Mouse (Mus musculus): Measurements from ENCODE around the gene Spock2. TPM values are rescaled to one million over a fixed set of nuclear protein-coding genes. Genes with fewer than 3 reads are reported as not detected.

Gene Spock2
- polyA plus RNA-seq (2014; fragmentation: Nextera tagmentation; extraction: Ambion mirVana) = 35.7 and 51.3 TPM in 2 replicates

DNA sequence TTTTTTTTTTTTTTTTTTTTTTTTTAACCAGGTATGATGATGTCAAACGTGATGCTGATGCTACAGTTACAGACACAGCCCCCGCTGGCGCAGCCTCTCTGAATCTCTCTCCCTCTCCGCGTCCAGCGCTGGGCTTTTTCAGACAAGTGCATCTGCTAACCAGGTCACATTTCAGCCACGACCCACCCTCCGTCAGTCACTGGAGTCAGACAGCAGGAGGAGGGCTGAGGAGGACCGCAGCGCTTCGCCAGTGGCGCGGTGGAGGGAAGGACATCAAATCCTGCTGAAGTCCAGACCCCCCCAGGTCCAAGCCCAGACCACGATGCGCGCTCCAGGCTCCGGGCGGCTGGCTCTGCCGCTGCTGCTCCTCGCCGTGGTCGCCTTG is at the start of gene Spock2:
Gene Spock2 (plus strand): TSS at position 74 of the 385 bp plus-strand sequence.
- Histone ChIP-seq H3K9ac (ENCODE audit: low read depth, low read length) (peak within 1 kb of the TSS; percentile 77), H3K36me3 (ENCODE audit: control insufficient read depth, insufficient read depth, low read length) (no peaks in the 10 kb centered on the region), H3K4me1 (ENCODE audit: control insufficient read depth, insufficient read depth, low read length) (peaks cover 9% of the 10 kb centered on the region; the same call in 1 of the 2 replicates), H3K9me3 (ENCODE audit: control insufficient read depth, low read length) (no peaks in the 10 kb centered on the region), H3K27ac (ENCODE audit: low read depth, low read length) (peak within 1 kb of the TSS; percentile 91), H3K4me2 (replicated peaks; ENCODE audit: low read depth, low read length) (peak within 1 kb of the TSS; percentile 96), H3K4me3 (ENCODE audit: low read length) (peak within 1 kb of the TSS; percentile 69), H3K27me3 (ENCODE audit: control insufficient read depth, insufficient read depth, low read length) (peaks cover 21% of the 10 kb centered on the region)
- ATAC-seq (ENCODE audit: low FRiP score, low TSS enrichment) = peak; percentile 63
- 0% methylated on average over 22 of the region's 22 CpGs for WGBS

DNA sequence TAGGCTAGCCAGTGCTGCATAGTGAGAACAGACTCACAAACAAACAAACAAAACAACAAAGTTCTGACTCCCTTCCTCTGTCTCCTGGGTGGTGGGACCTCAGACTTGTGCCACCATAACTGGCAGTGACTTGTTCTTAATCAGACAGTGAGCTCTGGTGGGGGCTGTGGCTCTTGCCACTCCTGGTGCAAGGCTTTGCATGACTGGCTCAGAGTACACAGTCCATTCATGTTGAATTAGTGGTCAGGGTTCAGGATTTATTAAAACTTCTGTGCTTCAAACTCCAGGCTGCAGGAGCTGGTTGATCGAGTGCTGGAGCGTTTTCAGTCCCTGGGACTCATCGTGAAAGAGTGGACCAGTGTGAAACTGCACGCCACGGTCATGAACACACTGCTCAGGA is 43.8 kb upstream of the Spock2 start:
- H3K4me1 ChIP-seq (ENCODE audit: control insufficient read depth, insufficient read depth, low read length) = peaks cover 14% of the 10 kb centered on the region
- 65% methylated on average over 5 of the region's 5 CpGs for WGBS
- H3K27me3 ChIP-seq (ENCODE audit: control insufficient read depth, insufficient read depth, low read length) = no peaks in the 10 kb centered on the region
- peak; percentile 68; the same call in 1 of the 2 replicates for ATAC-seq (ENCODE audit: low FRiP score, low TSS enrichment)
- H3K27ac ChIP-seq (ENCODE audit: low read depth, low read length) = no peak overlapping the region; the same call in 1 of the 2 replicates
- no peak overlapping the region for H3K4me3 ChIP-seq (ENCODE audit: low read length)
- no peak overlapping the region for H3K4me2 ChIP-seq (replicated peaks; ENCODE audit: low read depth, low read length)
- peaks cover 11% of the 10 kb centered on the region; the same call in 1 of the 2 replicates for H3K9me3 ChIP-seq (ENCODE audit: control insufficient read depth, low read length)
- H3K36me3 ChIP-seq (ENCODE audit: control insufficient read depth, insufficient read depth, low read length) = no peaks in the 10 kb centered on the region
- H3K9ac ChIP-seq (ENCODE audit: low read depth, low read length) = no peak overlapping the region

DNA sequence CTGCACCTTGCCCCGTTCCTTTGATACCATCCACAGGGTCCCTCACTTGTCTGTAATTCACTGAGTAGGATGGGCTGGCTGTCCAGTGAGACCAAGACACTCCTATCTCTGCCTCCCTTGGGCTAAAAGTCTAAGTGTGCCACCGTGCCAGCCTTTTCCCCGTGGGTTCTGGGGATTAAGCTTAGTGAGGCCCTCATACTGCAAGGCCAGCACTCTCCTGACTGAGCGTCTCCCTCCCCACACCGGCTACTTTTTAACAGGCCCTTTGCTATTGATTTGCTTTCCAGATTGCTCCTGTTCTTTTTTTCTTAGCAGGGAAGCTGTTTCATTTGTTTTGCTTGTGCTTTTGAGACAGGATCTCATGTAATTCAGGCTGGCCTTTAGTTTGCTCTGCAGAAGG is 43.1 kb upstream of the Spock2 start:
- H3K4me2 ChIP-seq (replicated peaks; ENCODE audit: low read depth, low read length) = no peak overlapping the region
- H3K4me3 ChIP-seq (ENCODE audit: low read length) = no peak overlapping the region
- peaks cover 14% of the 10 kb centered on the region for H3K4me1 ChIP-seq (ENCODE audit: control insufficient read depth, insufficient read depth, low read length)
- 43% methylated on average over 5 of the region's 5 CpGs for whole genome bisulfite sequencing
- no peak for ATAC-seq (ENCODE audit: low FRiP score, low TSS enrichment)
- H3K36me3 ChIP-seq (ENCODE audit: control insufficient read depth, insufficient read depth, low read length) = no peaks in the 10 kb centered on the region
- peak overlapping the region; percentile 30; the same call in 1 of the 2 replicates for H3K27ac ChIP-seq (ENCODE audit: low read depth, low read length)
- no peaks in the 10 kb centered on the region for H3K27me3 ChIP-seq (ENCODE audit: control insufficient read depth, insufficient read depth, low read length)
- peaks cover 4% of the 10 kb centered on the region; the same call in 1 of the 2 replicates for H3K9me3 ChIP-seq (ENCODE audit: control insufficient read depth, low read length)
- H3K9ac ChIP-seq (ENCODE audit: low read depth, low read length) = no peak overlapping the region

DNA sequence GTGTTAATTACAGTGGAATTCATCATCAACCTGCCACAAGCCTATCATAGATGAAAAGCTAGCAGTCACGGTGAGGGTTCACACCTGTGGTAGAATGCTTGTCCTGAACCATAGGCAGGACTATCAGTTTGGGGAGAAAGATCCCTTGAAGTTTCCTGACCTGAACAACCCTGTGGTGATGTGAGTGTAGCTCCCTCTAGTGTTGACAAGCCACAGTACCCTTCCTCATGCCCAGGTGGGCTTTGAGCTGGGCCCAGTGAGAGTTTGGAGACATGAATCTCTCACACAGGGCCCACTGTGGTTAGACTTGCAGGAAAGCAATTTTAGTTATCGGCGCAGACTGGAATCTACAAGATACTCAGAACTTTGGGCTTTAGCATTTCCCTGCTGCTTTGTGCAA is 39.5 kb upstream of the Spock2 start:
- no peak overlapping the region for H3K27ac ChIP-seq (ENCODE audit: low read depth, low read length)
- no peak overlapping the region for H3K4me3 ChIP-seq (ENCODE audit: low read length)
- H3K36me3 ChIP-seq (ENCODE audit: control insufficient read depth, insufficient read depth, low read length) = no peaks in the 10 kb centered on the region
- H3K4me2 ChIP-seq (replicated peaks; ENCODE audit: low read depth, low read length) = no peak overlapping the region
- H3K27me3 ChIP-seq (ENCODE audit: control insufficient read depth, insufficient read depth, low read length) = no peaks in the 10 kb centered on the region
- H3K4me1 ChIP-seq (ENCODE audit: control insufficient read depth, insufficient read depth, low read length) = peaks cover 14% of the 10 kb centered on the region
- H3K9me3 ChIP-seq (ENCODE audit: control insufficient read depth, low read length) = no peaks in the 10 kb centered on the region
- WGBS = 72% methylated on average over 3 of the region's 3 CpGs
- no peak for ATAC-seq (ENCODE audit: low FRiP score, low TSS enrichment)
- no peak overlapping the region for H3K9ac ChIP-seq (ENCODE audit: low read depth, low read length)

DNA sequence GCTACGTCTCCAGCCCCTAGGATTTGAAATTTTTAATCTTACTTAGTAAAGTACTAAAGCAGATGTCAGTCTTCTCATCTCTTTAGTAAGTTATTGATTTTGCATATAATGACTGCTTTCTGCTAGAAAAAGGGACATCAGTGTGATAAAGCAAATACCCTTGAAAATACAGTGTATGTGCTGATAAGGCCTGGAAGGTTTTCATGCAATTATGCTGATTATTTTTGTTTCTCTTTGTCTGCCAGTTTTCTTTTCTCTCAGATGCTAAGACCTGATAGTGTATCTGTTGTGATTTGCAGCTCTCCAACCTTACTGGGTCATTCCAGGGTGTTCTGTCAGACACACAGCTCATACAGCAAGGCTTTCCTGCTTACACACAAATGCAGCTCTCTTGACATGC is 30.9 kb upstream of the Spock2 start:
- Histone ChIP-seq H3K4me2 (replicated peaks; ENCODE audit: low read depth, low read length) (no peak overlapping the region), H3K4me1 (ENCODE audit: control insufficient read depth, insufficient read depth, low read length) (peaks cover 4% of the 10 kb centered on the region; the same call in 1 of the 2 replicates), H3K9me3 (ENCODE audit: control insufficient read depth, low read length) (no peaks in the 10 kb centered on the region), H3K27me3 (ENCODE audit: control insufficient read depth, insufficient read depth, low read length) (no peaks in the 10 kb centered on the region), H3K4me3 (ENCODE audit: low read length) (no peak overlapping the region), H3K36me3 (ENCODE audit: control insufficient read depth, insufficient read depth, low read length) (no peaks in the 10 kb centered on the region), H3K9ac (ENCODE audit: low read depth, low read length) (no peak overlapping the region), H3K27ac (ENCODE audit: low read depth, low read length) (no peak overlapping the region)
- no peak for ATAC-seq (ENCODE audit: low FRiP score, low TSS enrichment)
- 67% methylated on average over 1 of the region's 1 CpGs for WGBS

DNA sequence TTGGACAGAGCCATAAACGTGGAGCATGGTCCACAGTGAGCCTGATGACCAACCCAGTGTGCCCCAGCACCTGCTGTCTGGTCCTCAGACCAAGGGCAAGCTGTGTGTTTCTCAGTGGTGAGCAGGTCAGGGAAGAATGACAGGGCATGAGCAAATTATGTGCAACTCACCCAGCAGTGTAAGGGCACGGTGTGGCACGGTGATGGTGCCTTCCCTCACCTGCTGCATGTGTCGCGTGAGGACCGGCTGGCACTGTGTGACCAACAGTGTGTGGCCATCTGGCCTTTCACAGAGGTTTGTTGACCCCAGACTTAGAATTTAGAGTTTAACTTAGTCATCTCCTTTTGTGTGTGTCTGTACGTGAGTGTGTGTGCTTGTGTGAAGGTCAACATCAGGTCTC is 28.8 kb upstream of the Spock2 start:
- Histone ChIP-seq H3K9me3 (ENCODE audit: control insufficient read depth, low read length) (no peaks in the 10 kb centered on the region), H3K4me2 (replicated peaks; ENCODE audit: low read depth, low read length) (no peak overlapping the region), H3K27me3 (ENCODE audit: control insufficient read depth, insufficient read depth, low read length) (no peaks in the 10 kb centered on the region), H3K9ac (ENCODE audit: low read depth, low read length) (no peak overlapping the region), H3K4me3 (ENCODE audit: low read length) (no peak overlapping the region), H3K4me1 (ENCODE audit: control insufficient read depth, insufficient read depth, low read length) (peaks cover 23% of the 10 kb centered on the region), H3K27ac (ENCODE audit: low read depth, low read length) (no peak overlapping the region), H3K36me3 (ENCODE audit: control insufficient read depth, insufficient read depth, low read length) (no peaks in the 10 kb centered on the region)
- no peak for ATAC-seq (ENCODE audit: low FRiP score, low TSS enrichment)
- WGBS = 84% methylated on average over 7 of the region's 7 CpGs

DNA sequence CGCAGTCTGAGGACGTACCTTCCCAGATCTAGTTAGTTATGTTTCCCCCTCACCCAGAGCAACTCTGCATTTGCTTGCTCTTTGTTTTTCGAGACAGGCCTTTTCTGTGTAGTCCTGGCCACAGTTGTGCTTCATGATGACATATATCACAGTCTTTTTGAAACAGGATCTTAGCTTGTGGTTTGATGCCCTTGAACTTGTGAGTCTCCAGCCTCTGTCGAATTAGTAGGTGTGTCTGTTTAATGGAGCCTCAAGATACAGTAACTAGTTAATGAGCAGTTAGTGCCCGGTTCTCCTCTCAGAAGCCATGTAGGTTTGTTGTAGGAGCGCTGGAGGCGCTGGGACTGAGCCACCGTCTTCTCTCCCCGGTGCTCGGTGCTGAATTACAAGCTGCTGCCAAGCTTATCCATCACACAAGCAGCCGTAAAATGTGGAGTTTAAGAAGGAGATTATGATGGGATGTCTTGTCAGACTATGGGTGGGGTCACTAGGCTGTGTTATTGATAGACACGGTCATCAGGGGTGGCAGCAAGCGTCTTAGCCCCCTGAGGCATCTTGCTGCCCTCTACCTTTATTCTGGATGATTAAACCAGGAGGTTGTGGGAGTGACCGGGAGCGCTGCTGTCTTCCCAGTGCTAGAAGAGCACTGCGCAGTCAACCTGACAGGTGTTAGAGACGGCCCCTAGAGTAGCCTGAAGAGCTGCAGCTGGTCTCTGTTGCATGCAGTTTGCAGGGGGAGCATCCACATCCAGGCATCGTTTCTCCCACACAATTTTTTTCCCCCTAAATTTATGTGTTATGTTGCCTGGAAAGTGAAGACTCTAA is 28.1 kb upstream of the Spock2 start:
- Histone ChIP-seq H3K9me3 (ENCODE audit: control insufficient read depth, low read length) (no peaks in the 10 kb centered on the region), H3K27ac (ENCODE audit: low read depth, low read length) (peak overlapping the region; percentile 21), H3K4me1 (ENCODE audit: control insufficient read depth, insufficient read depth, low read length) (peaks cover 26% of the 10 kb centered on the region), H3K36me3 (ENCODE audit: control insufficient read depth, insufficient read depth, low read length) (no peaks in the 10 kb centered on the region), H3K9ac (ENCODE audit: low read depth, low read length) (no peak overlapping the region), H3K4me2 (replicated peaks; ENCODE audit: low read depth, low read length) (peak overlapping the region; percentile 28), H3K4me3 (ENCODE audit: low read length) (no peak overlapping the region), H3K27me3 (ENCODE audit: control insufficient read depth, insufficient read depth, low read length) (no peaks in the 10 kb centered on the region)
- ATAC-seq (ENCODE audit: low FRiP score, low TSS enrichment) = peak; percentile 74; the same call in 1 of the 2 replicates
- 27% methylated on average over 18 of the region's 18 CpGs for WGBS

DNA sequence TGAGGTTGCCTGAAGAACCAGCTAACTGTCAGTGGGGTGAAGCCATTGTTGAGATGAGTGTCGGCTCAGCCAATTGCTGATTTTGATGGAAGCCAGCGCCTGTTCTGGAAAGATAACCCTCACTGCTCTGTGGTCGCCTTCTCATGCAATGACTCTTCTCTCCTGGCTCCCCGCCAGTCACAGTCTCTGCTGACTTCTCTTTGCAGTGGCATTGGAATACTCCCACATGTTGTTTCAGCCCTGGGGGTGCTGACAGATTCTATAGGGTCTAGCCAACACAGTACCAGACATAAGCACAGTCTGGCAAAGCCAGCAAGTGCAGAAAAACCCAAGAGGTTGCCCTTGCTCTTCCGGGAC is 27.5 kb upstream of the Spock2 start:
- Histone ChIP-seq H3K9ac (ENCODE audit: low read depth, low read length) (no peak overlapping the region), H3K4me3 (ENCODE audit: low read length) (no peak overlapping the region), H3K27me3 (ENCODE audit: control insufficient read depth, insufficient read depth, low read length) (no peaks in the 10 kb centered on the region), H3K4me2 (replicated peaks; ENCODE audit: low read depth, low read length) (peak overlapping the region; percentile 28), H3K27ac (ENCODE audit: low read depth, low read length) (peak overlapping the region; percentile 21), H3K36me3 (ENCODE audit: control insufficient read depth, insufficient read depth, low read length) (no peaks in the 10 kb centered on the region), H3K4me1 (ENCODE audit: control insufficient read depth, insufficient read depth, low read length) (peaks cover 26% of the 10 kb centered on the region), H3K9me3 (ENCODE audit: control insufficient read depth, low read length) (no peaks in the 10 kb centered on the region)
- WGBS = 16% methylated on average over 5 of the region's 5 CpGs
- peak; percentile 36; the same call in 1 of the 2 replicates for ATAC-seq (ENCODE audit: low FRiP score, low TSS enrichment)

DNA sequence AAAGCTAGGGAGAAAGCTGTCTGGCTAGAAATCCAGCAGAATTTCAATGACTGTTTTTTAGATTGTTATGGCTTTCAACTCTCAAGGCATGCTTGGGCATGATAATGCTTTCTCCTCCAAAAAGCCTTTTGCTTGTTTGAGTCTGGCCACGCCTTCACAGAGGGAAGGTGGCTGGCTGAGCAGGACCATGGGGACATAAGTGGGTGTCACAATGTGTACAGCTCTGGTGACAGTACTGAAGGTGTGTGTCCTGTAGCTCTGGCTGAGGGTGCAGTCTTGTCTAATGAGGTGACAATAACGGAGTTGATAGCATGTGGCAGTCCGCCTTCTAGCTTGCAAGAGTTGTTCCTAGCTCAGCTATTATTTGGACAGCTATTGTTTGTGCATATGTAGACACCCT is 25.8 kb upstream of the Spock2 start:
- Histone ChIP-seq H3K9ac (ENCODE audit: low read depth, low read length) (no peak overlapping the region), H3K27me3 (ENCODE audit: control insufficient read depth, insufficient read depth, low read length) (no peaks in the 10 kb centered on the region), H3K4me3 (ENCODE audit: low read length) (no peak overlapping the region), H3K36me3 (ENCODE audit: control insufficient read depth, insufficient read depth, low read length) (no peaks in the 10 kb centered on the region), H3K9me3 (ENCODE audit: control insufficient read depth, low read length) (no peaks in the 10 kb centered on the region), H3K27ac (ENCODE audit: low read depth, low read length) (no peak overlapping the region), H3K4me1 (ENCODE audit: control insufficient read depth, insufficient read depth, low read length) (peaks cover 26% of the 10 kb centered on the region), H3K4me2 (replicated peaks; ENCODE audit: low read depth, low read length) (no peak overlapping the region)
- WGBS = 73% methylated on average over 3 of the region's 3 CpGs
- ATAC-seq (ENCODE audit: low FRiP score, low TSS enrichment) = no peak
